Mouse (Mus musculus): Measurements from ENCODE around the gene Ticam1.

DNA sequence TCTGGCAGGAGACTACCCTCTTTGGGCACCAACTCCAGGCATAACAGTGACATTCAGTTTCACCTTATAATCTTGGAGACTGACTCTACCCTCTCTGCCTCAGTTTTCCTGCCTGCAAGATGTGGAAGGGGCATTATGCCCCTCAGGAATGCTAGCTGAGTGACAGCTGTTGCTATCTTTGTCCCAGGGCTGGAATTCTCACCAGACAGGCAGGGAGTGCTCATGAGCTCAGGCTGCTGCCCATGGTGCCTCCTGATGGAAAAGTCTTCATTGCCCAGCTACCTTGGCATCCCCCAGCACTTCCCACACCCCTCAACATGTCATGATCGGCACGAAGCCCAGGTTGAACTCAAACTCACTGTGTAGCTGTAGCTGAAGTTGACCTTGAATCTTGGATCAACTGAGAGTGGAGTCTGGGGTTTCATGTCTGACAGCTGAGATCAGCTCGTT, 13.9 kb downstream of the Ticam1 start:
- TF ChIP-seq ZNF384 (IDR thresholded peaks at IDR 0.05; ENCODE audit: low read depth, low read length) (no peak), CHD2 (IDR thresholded peaks at IDR 0.05; ENCODE audit: low read depth, low read length) (no peak), ZC3H11A (IDR thresholded peaks at IDR 0.05; ENCODE audit: borderline replicate concordance, low read depth, low read length) (no peak), MAFK (IDR thresholded peaks at IDR 0.05; ENCODE audit: insufficient read depth, low read depth, low read length) (no peak), HCFC1 (IDR thresholded peaks at IDR 0.05; ENCODE audit: borderline replicate concordance, insufficient read depth, low read length) (no peak)

Data from ES-E14 (cell line).